Mouse (Mus musculus) lung, embryonic 14.5 days (tissue): ENCODE measurements around the gene Zscan12. TPM values are rescaled to one million over a fixed set of nuclear protein-coding genes. Genes with fewer than 3 reads are reported as not detected.

Experiments used
- ATAC-seq: fragments of 200-750 bp; cut with Nextera tagmentation; 2 replicates; pipeline ENCODE4 v1.8.0; 2017; ENCODE audit warnings: mild to moderate bottlenecking, moderate TSS enrichment, moderate library complexity; ENCODE audit not compliant: insufficient read depth
- DNase-seq: peaks from one replicate; pipeline ENCODE4 v3.0.0-alpha.2; 2015
- H3K27ac ChIP-seq: fragments of 300-500 bp; sonication (generic); 2 replicates; pipeline ENCODE4 v1.5.1; 2014; ENCODE audit warnings: low read depth, mild to moderate bottlenecking, moderate library complexity
- H3K27me3 ChIP-seq: fragments of 300-500 bp; sonication (generic); 2 replicates; pipeline ENCODE4 v1.6.1; 2014; ENCODE audit warnings: low read length, control low read depth; ENCODE audit not compliant: insufficient read depth
- H3K36me3 ChIP-seq: fragments of 300-500 bp; sonication (generic); 2 replicates; pipeline ENCODE4 v1.6.1; 2014; ENCODE audit warnings: control low read depth; ENCODE audit not compliant: insufficient read depth
- H3K4me1 ChIP-seq: fragments of 300-500 bp; sonication (generic); 2 replicates; pipeline ENCODE4 v1.6.1; 2014; ENCODE audit warnings: antibody characterized with exemption, control low read depth; ENCODE audit not compliant: insufficient read depth
- H3K4me2 ChIP-seq: fragments of 300-500 bp; sonication (generic); 2 replicates; pipeline ENCODE4 v1.6.1; 2014; ENCODE audit warnings: mild to moderate bottlenecking
- H3K4me3 ChIP-seq: fragments of 300-500 bp; sonication (generic); 2 replicates; pipeline ENCODE4 v1.5.1; 2014; ENCODE audit warnings: low read depth, low read length
- H3K9ac ChIP-seq: fragments of 300-500 bp; sonication (generic); 2 replicates; pipeline ENCODE4 v1.6.1; 2014
- H3K9me3 ChIP-seq: fragments of 300-500 bp; sonication (generic); 2 replicates; pipeline ENCODE4 v1.6.1; 2016; ENCODE audit warnings: low read depth, low read length, control low read depth
- CTCF ChIP-seq: IDR thresholded peaks from 2 replicates; pipeline ENCODE4 v1.5.1; 2016; ENCODE audit warnings: antibody characterized with exemption, low read depth
- WGBS: fragments of 180-500 bp; shearing (Covaris S2); extraction: QIAGEN DNeasy Blood & Tissue Kit; methylation state at CpG from one replicate; pipeline ENCODE4 v1.1.7; 2014; 5-methylcytosine and 5-hydroxymethylcytosine counted together
- polyA plus RNA-seq: library from polyadenylated mRNA; unstranded; fragments of >200 nt; fragmentation: Nextera tagmentation; extraction: Ambion mirVana; gene quantifications from 2 replicates; pipeline ENCODE4 v1.2.1, GENCODE M21; 2014

The Zscan12 gene
- polyA plus RNA-seq, 1 experiment from 2014 or later, result 14.1 TPM

GRCm38 (mm10) chr13:21323405-21323804, 39.2 kb upstream of the Zscan12 start:
- H3K27me3 ChIP-seq, result 0 out of 2 replicates have a peak, but pooled peaks cover 4% of the 10 kb centered on the region
- 0 out of 2 replicates have a peak, but pooled peaks cover 3% of the 10 kb centered on the region for H3K4me1 ChIP-seq
- H3K36me3 ChIP-seq, result no peaks in the 10 kb centered on the region
- H3K9me3 ChIP-seq, result no peaks in the 10 kb centered on the region
- H3K4me2 ChIP-seq, result peak overlapping the region; percentile 60
- H3K9ac ChIP-seq, result no peak overlapping the region
- H3K27ac ChIP-seq, result no peak overlapping the region
- H3K4me3 ChIP-seq, result peak overlapping the region; percentile 31; the same call in 1 of the 2 replicates
- WGBS, result 52% methylated on average over 6 of the region's 6 CpGs
- ATAC-seq (no peak), DNase-seq (no peak)
- no peak for TF ChIP-seq CTCF

- peak; percentile 71 for DNase-seq
- 0 out of 2 replicates have a peak, but pooled peaks cover 4% of the 10 kb centered on the region for H3K27me3 ChIP-seq
- peak overlapping the region; percentile 60 for H3K4me2 ChIP-seq
- 6% methylated on average over 4 of the region's 4 CpGs for WGBS
- no peaks in the 10 kb centered on the region for H3K9me3 ChIP-seq
- peak overlapping the region; percentile 37 for H3K4me3 ChIP-seq
- peak; percentile 58 for TF ChIP-seq CTCF
- peak; percentile 50; the same call in 1 of the 2 replicates for ATAC-seq
- H3K36me3 ChIP-seq, result no peaks in the 10 kb centered on the region
- H3K4me1 ChIP-seq, result 0 out of 2 replicates have a peak, but pooled peaks cover 3% of the 10 kb centered on the region
- no peak overlapping the region for H3K27ac ChIP-seq
- H3K9ac ChIP-seq, result no peak overlapping the region
Observed at GRCm38 (mm10) chr13:21326191-21326590, 36.4 kb upstream of the Zscan12 start.

GRCm38 (mm10) chr13:21326657-21327211, 35.9 kb upstream of the Zscan12 start:
- ATAC-seq, result peak; percentile 77
- peak overlapping the region; percentile 27; the same call in 1 of the 2 replicates for H3K9ac ChIP-seq

GRCm38 (mm10) chr13:21327424-21327823, 35.2 kb upstream of the Zscan12 start:
- ATAC-seq (peak; percentile 73), DNase-seq (peak; percentile 64)
- Histone ChIP-seq H3K4me1 (no peaks in the 10 kb centered on the region), H3K36me3 (no peaks in the 10 kb centered on the region), H3K4me2 (peak overlapping the region; percentile 60), H3K9ac (peak overlapping the region; percentile 13; the same call in 1 of the 2 replicates), H3K27ac (no peak overlapping the region), H3K27me3 (0 out of 2 replicates have a peak, but pooled peaks cover 4% of the 10 kb centered on the region), H3K4me3 (peak overlapping the region; percentile 37), H3K9me3 (no peaks in the 10 kb centered on the region)
- TF ChIP-seq CTCF, result no peak
- WGBS, result under 1% methylated on average over 9 of the region's 9 CpGs

More at GRCm38 (mm10) chr13:21326657-21327211, 35.9 kb upstream of the Zscan12 start:
- Histone ChIP-seq H3K9me3 (no peaks in the 10 kb centered on the region), H3K4me2 (peak overlapping the region; percentile 60), H3K27ac (no peak overlapping the region), H3K4me3 (peak overlapping the region; percentile 37), H3K27me3 (0 out of 2 replicates have a peak, but pooled peaks cover 4% of the 10 kb centered on the region), H3K4me1 (0 out of 2 replicates have a peak, but pooled peaks cover 3% of the 10 kb centered on the region), H3K36me3 (no peaks in the 10 kb centered on the region)
- under 1% methylated on average over 24 of the region's 24 CpGs for WGBS
- peak; percentile 97 for DNase-seq
- TF ChIP-seq CTCF, result peak; percentile 88

GRCm38 (mm10) chr13:21346610-21347009, 16.0 kb upstream of the Zscan12 start, which contains the start of gene Olfr1367:
Olfr1367 (plus strand) TSS chr13:21346910.
- Histone ChIP-seq H3K4me2 (no peak within 1 kb of the TSS), H3K4me1 (no peaks in the 10 kb centered on the region), H3K4me3 (no peak within 1 kb of the TSS), H3K27ac (no peak within 1 kb of the TSS), H3K9ac (no peak within 1 kb of the TSS), H3K36me3 (no peaks in the 10 kb centered on the region), H3K9me3 (no peaks in the 10 kb centered on the region), H3K27me3 (no peaks in the 10 kb centered on the region)
- DNase-seq, result no peak
- no peak for ATAC-seq
- TF ChIP-seq CTCF, result no peak
- 79% methylated on average over 1 of the region's 1 CpGs for WGBS

- ATAC-seq, result no peak
- Histone ChIP-seq H3K4me3 (no peak overlapping the region), H3K9me3 (no peaks in the 10 kb centered on the region), H3K27ac (no peak overlapping the region), H3K4me1 (no peaks in the 10 kb centered on the region), H3K4me2 (no peak overlapping the region), H3K9ac (no peak overlapping the region), H3K36me3 (no peaks in the 10 kb centered on the region), H3K27me3 (no peaks in the 10 kb centered on the region)
- no peak for DNase-seq
- no peak for TF ChIP-seq CTCF
Observed at GRCm38 (mm10) chr13:21350593-21350992, 12.0 kb upstream of the Zscan12 start.

GRCm38 (mm10) chr13:21363719-21364118, 1.1 kb downstream of the Zscan12 start:
- no peak overlapping the region for H3K27ac ChIP-seq
- peak overlapping the region; percentile 71 for H3K4me3 ChIP-seq
- H3K4me2 ChIP-seq, result peak overlapping the region; percentile 59
- H3K9ac ChIP-seq, result peak overlapping the region; percentile 82
- WGBS, result 60% methylated on average over 12 of the region's 12 CpGs
- ATAC-seq (no peak), DNase-seq (peak; percentile 10)
- no peaks in the 10 kb centered on the region for H3K27me3 ChIP-seq
- H3K4me1 ChIP-seq, result peaks cover 3% of the 10 kb centered on the region; the same call in 1 of the 2 replicates
- TF ChIP-seq CTCF, result no peak
- no peaks in the 10 kb centered on the region for H3K9me3 ChIP-seq
- peaks cover 21% of the 10 kb centered on the region for H3K36me3 ChIP-seq
